Mouse (Mus musculus) gastrocnemius, postnatal 36 days (tissue): ENCODE data around the gene Alg3. TPM values are rescaled to one million over a fixed set of nuclear protein-coding genes. Genes with fewer than 3 reads are reported as not detected.
A peak's percentile ranks its signal among the peaks of the same experiment; 100 is the strongest.

ENCODE experiments used
- DNase-seq, 2 experiments: peaks; one replicate each; pipeline ENCODE4 v3.0.0; 2022
- intact Hi-C: fragments of 180-260 bp; cut with DNase I; formaldehyde crosslinking; loops from one replicate; pipeline ENCODE4 v1.15.1; 2025
- microRNA-seq, 2 experiments: library from miRNA; unstranded; fragments of <30 nt; microRNA quantifications; one replicate each; pipeline ENCODE4 v1.2.0; 2021
- total RNA-seq, 2 experiments: library from RNA; stranded (reverse); gene quantifications; 2 replicates each; pipeline ENCODE4 v1.2.3; 2021

Alg3 gene
- total RNA-seq, 2 experiments from 2014 or later = 12.7 to 15.8 TPM

DNA sequence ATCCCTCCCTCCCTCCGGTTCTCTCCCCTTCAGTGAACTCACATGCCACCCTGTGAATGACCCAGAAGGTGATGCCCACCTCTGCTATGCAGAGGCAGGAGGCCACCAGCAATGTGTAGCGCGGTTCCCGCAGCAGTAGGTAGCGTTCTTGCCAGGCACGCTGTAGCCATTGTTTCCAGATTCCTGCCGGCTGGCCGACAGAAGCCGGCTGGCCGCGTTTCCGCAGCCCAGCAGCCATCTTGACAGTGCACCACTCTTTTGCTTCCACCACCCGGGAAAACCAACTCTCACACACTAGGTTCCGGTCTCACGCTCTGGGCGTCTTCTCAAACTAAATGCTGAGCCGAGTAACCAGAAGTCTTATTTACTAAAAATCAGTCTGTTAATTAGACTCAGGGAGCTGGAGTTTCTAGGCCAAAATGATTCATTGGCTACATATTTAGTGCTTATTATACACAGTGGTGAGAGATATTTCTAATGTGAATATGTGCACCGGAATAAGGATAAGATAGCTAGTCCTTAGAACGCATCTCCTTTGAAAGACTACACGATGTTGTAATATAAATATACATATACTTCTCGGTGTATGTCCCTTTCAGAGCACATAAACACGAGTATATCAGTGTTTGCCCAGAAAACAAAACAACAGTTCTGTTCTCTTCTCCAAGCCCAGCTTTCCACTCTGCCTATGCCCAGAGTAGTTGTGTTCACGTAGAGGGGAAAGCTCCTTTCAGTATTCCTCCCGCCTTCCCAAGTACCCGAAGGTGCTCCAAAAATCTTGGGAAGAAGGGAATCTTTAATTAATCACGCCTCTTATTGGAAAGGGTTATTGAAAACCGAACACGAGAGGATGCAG is 806 bp downstream of the Alg3 start:
- DNase-seq = peak; percentile 55 to 74
- intact Hi-C loops = no loop called here

DNA sequence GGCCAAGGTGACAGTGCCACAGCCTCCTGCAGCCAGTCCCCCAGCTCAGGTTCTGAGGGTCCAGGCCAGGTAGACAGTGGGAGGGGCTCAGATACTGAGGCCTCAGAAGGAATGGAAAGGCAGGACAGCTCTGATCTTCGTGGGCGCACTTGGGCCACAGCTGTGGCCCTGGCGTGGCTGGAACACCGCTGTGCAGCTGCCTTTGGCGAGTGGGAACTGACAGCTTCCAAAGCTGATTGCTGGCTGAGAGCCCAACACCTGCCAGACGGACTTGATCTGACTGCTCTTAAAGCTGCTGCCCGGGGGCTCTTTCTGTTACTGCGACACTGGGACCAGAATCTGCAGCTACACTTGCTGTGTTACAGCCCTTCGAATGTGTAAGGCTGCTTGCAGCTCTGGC is 6.8 kb downstream of the Alg3 start:
- intact Hi-C loops = loop anchor here (5.0 kb wide), 1 partner anchor 42 kb away; no protein-coding TSS in a partner anchor
- DNase-seq = no peak

DNA sequence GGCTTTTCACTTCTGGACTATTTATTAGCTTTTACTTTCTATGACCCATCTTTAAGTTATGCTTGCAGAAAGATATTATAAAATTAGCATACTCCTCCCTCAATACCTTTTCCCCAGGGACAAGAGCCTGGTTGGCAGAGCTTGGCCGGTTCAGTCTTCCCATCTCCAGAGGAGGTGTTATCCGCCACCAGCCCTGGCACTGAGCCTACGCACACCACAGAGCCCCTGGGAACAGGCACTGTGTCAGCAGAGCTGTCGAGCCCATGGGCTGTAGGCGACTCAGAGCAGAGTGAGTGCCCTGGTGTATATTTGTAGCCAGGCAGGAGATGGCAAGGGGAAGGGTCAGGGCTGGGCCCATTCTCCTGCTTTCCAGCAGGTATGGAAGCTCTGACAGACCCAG is 11.0 kb downstream of the Alg3 start:
- no peak for DNase-seq
- intact Hi-C loops = loop anchor here (5.0 kb wide), 1 partner anchor 38 kb away; no protein-coding TSS in a partner anchor

DNA sequence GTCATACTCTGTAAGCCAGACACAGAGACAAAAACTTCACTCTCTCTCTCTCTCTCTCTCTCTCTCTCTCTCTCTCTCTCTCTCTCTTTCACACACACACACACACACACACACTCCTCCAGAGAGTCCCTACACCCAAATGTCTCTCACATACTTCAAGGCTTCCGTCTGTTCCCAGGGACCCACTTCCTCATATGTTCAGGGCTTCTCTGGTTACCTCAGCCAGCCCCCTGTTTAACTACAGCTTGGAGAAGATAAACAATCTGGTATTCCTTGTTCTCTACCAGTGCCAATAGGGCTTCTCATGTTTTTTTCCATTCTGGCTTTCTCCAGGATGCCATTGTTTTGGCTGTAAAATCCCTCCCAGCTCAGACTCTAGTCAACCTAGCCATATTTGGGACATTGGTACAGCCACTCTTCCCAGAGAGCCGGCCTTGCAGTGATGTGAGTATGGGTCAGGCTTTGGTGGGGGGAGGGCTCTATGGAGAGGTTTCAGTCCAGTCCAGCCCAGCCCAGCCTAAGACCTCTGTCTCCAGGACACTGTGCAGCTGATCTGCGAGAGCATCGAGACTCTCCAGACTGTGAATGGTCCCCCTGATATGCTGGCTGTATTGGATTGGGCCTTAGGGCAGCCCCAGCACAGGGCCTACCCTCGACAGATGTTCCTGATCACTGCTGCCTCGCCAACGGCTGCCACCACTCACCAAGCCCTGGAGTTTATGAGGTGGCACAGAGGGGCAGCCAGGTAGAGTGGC is 14.7 kb downstream of the Alg3 start:
- intact Hi-C loops = no loop called here
- DNase-seq = no peak

DNA sequence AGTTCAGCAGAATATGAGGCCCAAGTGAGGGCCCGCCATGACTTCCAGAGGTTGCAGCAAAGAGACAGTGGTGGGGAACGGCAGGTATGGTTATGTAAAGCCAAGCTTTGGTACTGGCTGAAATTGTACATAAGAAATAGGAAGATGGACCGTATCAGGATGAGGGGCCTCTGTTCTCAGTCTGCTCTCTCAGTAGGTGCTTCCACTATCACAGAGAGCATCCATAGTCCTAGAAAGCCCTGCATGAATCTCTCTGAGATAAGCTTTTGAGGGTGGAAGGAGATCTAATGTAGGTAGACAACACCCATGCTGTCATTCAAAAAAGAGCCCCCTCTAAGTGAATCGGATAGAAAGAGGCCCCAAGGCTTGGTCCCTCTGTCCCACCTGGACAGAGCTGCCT is 15.8 kb downstream of the Alg3 start:
- no peak for DNase-seq
- intact Hi-C loops = no loop called here

DNA sequence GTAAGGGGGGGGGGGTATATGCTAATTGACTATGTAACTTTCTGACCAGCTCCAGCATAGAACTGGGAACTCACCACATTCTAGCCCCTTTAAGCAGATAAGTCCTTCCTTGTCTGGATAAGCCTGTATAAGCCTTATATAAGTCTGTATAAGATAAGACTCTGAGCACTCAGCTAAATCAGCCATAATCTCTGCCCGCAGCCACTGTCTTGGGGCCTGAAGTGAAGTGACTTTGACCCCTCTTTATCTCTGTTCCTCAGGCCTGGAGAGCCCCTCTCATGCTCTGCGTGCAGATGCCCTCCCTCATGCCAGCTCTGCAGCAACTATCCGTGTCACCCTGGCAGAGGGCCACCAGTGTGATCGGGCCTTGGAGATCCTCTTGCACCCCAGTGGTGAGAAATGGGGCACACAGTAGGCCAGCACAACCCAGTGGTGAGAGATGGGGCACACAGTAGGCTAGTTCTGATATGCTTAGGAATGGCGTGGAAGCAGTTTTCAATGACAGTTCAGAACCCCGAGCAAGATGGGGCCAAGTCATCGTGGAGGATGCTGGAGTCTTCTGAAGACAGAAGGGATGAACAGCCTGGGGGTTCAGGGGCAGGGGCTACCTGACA is 16.4 kb downstream of the Alg3 start:
- intact Hi-C loops = no loop called here
- DNase-seq = no peak

DNA sequence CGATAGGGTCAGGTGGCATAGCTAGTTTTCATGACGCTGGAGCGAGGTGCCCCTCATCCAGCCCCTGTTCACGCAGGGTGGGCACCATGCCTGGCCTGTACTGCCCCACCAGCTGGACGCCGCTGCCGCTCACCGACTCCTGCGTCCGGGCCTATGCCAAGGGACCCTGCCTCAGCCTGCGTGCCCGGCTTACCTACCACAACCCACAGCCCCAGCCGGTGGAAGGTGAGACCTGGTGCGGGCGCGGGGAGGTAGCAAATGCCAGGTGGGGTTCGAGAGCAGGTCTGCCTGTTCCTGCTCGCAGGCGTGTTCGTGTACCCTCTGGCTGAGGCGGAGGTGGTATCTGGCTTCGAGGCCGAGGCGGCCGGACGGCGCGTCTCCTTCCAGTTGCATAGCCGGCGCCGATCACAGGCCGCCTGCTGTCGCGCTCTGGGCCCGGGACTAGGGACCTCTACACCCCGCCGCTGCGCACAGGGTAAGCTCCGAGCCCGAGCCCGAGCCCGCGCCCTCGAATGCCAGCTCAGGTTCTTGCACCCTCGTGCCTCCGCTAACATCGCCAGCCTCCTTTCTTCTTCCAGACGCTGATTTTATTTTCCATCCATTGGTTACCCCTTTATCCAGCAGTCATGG is 20.3 kb downstream of the Alg3 start:
- DNase-seq = no peak
- intact Hi-C loops = no loop called here

DNA sequence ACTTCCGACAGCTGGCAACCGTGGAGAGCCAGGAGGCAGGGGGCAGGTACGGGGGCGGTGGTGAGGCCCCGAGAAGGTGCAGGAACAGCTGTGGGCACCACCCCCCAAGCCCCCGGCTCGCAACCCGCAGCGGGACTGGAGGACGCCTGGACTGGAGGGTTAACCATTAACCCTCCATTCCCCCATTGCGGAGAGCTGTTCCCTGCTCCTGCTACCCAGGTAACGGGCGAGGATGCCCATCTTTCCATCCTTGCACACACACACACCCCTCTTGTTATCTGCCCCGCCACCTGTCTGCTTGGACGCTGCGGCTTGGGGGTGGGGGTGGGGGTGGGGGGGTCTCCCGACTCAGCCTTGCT is 20.9 kb downstream of the Alg3 start:
- DNase-seq = no peak
- intact Hi-C loops = no loop called here

DNA sequence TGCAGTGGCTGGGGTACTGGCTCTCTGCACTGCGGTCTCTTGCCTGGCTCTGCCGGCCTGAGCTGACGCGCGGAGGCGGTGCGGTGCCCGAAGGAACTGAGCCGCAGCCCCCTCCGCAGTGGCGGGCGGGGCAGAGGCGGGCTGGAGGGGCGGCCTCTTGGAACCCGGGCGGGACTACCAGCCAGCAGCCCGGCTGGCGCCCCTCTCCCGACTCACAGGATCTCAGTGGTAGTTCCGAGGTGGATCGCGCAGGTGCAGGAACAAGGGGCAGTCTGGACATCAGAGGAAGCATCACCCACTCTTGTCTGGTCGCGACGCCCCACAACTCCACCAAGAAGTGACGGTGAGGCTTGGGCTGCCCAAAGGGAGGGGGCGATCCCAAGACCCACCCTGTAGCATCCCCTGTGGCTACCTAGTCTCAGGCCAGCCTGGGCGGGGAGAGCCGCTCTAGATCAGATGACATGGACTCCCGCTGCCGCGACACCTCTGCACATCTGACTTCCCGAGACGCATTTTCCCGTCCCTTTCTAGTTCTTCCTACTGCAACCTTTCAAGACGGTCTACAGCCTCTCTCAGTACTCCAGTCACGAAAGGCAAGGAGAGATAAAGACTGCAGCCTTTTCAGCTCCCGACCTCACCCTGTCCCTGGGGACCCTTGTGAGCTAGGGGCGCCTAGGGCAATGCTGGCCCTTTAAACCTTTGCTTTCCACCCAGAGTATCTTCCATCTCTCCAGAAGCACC is 21.4 kb downstream of the Alg3 start:
- intact Hi-C loops = no loop called here
- no peak for DNase-seq

DNA sequence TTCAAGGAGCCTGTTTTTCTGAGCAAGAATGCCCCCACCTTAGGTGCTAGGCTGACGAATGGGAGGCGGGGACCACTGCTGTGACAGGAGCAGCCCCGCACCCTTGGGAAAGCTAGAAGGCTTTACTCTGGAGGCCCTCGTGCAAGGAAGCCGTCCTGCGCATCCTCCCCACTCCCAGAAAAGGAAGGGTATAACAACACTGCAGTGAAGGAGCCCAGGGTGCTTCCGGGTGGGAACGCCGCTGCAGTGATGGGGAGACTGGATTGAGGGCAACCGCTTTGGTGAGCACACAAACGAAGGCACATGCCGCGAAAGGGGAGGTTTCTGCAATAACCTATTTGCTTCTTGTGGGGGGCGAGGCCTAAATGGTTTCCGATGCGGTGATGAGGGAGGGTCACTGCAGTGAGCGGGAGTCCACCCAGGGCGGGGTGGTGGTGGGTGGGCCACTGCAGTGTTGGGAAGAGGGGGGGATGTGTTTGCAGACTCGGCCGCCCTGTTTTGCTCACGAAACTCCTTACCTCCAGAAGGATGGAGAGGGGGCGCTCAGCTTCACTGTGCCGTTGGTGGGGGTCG is 22.1 kb downstream of the Alg3 start, which contains the start of gene Vwa5b2:
Gene Vwa5b2 (plus strand): TSS at position 106 of the 573 bp plus-strand sequence.
- DNase-seq = no peak
- intact Hi-C loops = no loop called here

DNA sequence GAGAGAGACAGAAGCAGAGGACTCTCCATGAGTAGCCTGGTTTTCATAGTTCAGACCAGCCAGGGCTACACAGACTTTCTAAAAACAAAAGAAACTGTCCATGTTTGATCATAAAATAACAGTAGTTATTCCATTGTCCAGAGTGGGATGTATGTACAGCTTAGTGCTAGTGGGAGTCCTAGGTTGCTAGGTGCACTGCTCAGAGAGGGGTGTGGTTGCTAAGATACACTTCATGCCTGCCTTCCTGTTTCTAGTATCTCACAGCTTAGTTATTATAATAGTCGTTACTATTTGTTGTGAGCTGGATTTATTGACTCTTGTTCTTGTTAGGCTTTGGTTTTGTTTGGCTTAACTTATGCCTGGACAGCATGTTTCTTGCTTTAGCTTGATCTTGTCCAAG is 46.5 kb downstream of the Alg3 start:
- intact Hi-C loops = no loop called here
- no peak for DNase-seq

DNA sequence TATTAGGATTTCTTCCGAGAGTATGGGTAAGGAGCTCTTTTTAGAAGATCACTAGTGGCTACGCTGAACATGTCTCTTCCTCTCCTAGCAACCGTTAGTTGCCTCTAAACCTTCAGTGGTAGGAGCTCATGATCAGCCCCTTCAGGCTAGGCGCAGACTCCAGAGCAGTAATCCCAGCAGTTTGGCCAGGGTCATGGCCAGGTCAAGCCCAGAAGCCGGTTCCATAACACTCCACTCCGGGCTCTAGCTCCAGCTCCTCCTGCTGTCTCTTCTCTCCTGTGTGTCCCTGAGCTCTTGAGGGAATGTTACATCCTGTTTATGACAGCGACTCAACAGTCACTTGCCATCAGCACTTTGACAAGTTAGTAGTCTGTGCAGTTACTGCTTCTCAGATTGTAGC is 54.2 kb downstream of the Alg3 start:
- intact Hi-C loops = no loop called here
- DNase-seq = no peak

Small RNAs within 50 kb of the gene (microRNA-seq; reads per million reads assigned to microRNA genes)
- gene Mir1224 = 1.4 to 1.5 reads per million in 2 experiments

Other genes starting within 250 kb of the Alg3 start
- gene Abcc5, start 185.3 kb downstream of the Alg3 start, total RNA-seq = 10 to 100 TPM; 60.7 to 61.2 TPM
- gene Eif2b5, start 112.9 kb downstream of the Alg3 start, total RNA-seq = 10 to 100 TPM; 44.2 to 56.1 TPM
- 10 to 100 TPM; 27.8 to 28.8 TPM for gene Dvl3, start 94.8 kb downstream of the Alg3 start, total RNA-seq
- gene Ap2m1, start 76.3 kb downstream of the Alg3 start, total RNA-seq = 100 to 1,000 TPM; 133 to 135 TPM
- 10 to 100 TPM; 51.0 to 69.7 TPM for gene Abcf3, start 63.2 kb downstream of the Alg3 start, total RNA-seq
- gene Vwa5b2, start 22.3 kb downstream of the Alg3 start, total RNA-seq = not detected
- gene Eef1akmt4, start 142 bp downstream of the Alg3 start, total RNA-seq = 1 to 10 TPM; 3.7 to 5.5 TPM
- gene Gm49333, start 125 bp downstream of the Alg3 start, total RNA-seq = not detected
- 1 to 10 TPM; 1.0 to 1.3 TPM for gene Camk2n2, start 9.6 kb upstream of the Alg3 start, total RNA-seq
- gene Ece2, start 18.1 kb upstream of the Alg3 start, total RNA-seq = under 1 TPM; 0.30 to 0.41 TPM
- gene Psmd2, start 39.9 kb upstream of the Alg3 start, total RNA-seq = 100 to 1,000 TPM; 189 to 197 TPM
- 100 to 1,000 TPM; 395 to 402 TPM for gene Eif4g1, start 56.6 kb upstream of the Alg3 start, total RNA-seq
- 10 to 100 TPM; 50.1 to 79.3 TPM for gene Fam131a, start 81.5 kb upstream of the Alg3 start, total RNA-seq
- 1 to 10 TPM; 7.7 to 9.3 TPM for gene Polr2h, start 105.9 kb upstream of the Alg3 start, total RNA-seq
- gene Clcn2, start 106.0 kb upstream of the Alg3 start, total RNA-seq = 1 to 10 TPM in 1 of 2 experiments, under 1 TPM in 1; 0.99 to 1.0 TPM
- 1 to 10 TPM; 2.3 to 3.0 TPM for gene Chrd, start 121.4 kb upstream of the Alg3 start, total RNA-seq
- 1 to 10 TPM; 3.6 to 4.0 TPM for gene Thpo, start 122.8 kb upstream of the Alg3 start, total RNA-seq